Mouse (Mus musculus): ENCODE data around the gene Best1. TPM values are rescaled to one million over a fixed set of nuclear protein-coding genes. Genes with fewer than 3 reads are reported as not detected.

Best1 gene
- polyA plus RNA-seq, 1 experiment from 2014 or later, result 1.6 TPM

DNA sequence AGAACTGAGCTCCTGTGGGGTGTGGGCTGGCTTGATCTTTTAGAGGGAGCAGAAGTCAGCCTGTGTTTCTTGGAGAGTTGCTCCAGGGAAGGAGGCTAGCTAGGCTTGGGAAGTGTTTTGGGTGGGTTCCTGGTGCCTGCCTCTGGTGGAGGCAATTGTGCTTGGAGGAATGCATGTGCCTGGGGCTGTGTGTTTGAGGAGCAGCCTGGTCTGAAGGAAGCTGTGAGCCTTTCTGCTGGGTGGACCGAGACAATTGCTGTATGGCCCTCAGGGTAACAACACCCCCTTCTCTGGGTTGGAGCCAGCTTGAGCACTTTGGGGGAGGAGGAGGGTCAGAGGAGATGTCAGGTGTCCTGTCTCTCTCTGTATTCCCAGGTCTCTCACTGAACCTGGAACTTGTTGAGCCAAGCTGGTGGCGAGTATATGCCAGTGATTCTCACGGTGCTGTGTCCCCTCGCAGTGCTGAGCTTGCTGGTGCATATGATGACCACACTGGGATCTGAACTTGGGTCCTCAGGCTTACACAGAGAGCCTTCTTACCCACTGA, 17.9 kb upstream of the Best1 start:
- no peaks in the 10 kb centered on the region for H3K9me3 ChIP-seq
- H3K27ac ChIP-seq (replicated peaks), result peak overlapping the region; percentile 91
- no peak for DNase-seq (ENCODE audit: low spot score)
- H3K36me3 ChIP-seq (replicated peaks), result no peaks in the 10 kb centered on the region
- peaks cover 89% of the 10 kb centered on the region for H3K4me1 ChIP-seq
- WGBS, result 62% methylated on average over 4 of the region's 4 CpGs
- peak overlapping the region; percentile 77 for H3K4me3 ChIP-seq
- peaks cover 6% of the 10 kb centered on the region; the same call in 1 of the 2 replicates for H3K27me3 ChIP-seq (replicated peaks; ENCODE audit: low read depth, poor library complexity, severe bottlenecking)

DNA sequence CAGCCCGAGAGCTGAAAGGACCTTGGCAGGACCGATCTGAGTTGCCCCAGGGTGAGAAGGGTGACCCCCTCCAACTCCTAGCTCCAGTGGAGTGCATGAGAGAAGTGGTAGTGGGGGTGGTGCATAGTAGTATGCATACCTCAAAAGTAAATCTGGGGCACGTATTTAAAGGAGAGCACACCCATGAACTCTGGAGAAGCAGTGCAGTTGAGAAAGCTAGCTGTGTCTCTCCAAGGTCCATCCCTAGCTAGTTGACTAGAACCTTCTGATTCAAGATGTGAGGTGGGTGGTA, 17.0 kb upstream of the Best1 start:
- under 1% methylated on average over 3 of the region's 3 CpGs for WGBS
- Histone ChIP-seq H3K9me3 (no peaks in the 10 kb centered on the region), H3K36me3 (replicated peaks) (no peaks in the 10 kb centered on the region), H3K4me3 (peak overlapping the region; percentile 77), H3K27me3 (replicated peaks; ENCODE audit: low read depth, poor library complexity, severe bottlenecking) (peaks cover 6% of the 10 kb centered on the region; the same call in 1 of the 2 replicates), H3K27ac (replicated peaks) (peak overlapping the region; percentile 91), H3K4me1 (peaks cover 90% of the 10 kb centered on the region)
- no peak for DNase-seq (ENCODE audit: low spot score)

DNA sequence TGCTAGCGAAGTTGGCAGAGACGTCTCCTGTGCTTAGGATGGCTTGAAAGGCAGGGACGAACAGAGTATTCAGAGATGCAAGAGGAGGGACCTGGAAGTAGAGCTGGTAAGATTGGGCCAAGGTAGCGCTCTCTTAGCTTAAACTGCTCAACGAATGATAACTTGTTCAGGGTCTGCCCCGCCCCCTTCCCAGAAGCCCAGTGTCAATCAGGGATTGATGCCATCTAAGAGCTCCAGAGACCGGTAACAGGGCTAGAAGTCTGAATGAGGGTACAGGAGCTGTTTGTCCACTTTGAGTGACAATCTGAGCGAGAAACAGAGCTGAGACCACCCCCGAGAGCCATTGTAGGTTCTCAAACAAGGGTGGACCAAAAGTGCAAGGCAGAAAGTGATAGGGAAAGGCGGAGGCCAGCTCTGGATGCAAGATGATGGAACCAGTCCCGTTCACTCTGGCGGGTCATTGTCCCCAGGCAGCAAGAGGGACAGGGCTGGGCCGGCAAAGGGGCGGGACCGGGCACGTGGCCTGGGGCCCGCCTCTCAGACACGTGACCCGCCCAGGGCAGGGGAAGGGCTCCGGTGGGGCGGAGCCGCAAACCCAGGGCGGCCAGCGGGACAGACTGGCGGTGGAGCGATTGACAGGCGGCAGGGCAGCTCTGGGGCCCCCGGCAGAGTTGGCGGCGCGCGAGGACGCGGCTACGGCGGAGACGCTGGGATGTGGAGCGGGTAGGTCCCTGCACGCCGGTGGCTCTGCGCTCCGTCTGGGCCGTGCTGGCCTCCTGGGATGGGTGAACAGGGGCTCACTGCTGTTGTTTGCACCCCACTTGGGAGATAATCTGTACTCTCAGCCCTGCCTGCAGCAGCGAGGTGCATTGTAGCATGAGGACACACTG, 16.4 kb upstream of the Best1 start:
- Histone ChIP-seq H3K9me3 (no peaks in the 10 kb centered on the region), H3K27me3 (replicated peaks; ENCODE audit: low read depth, poor library complexity, severe bottlenecking) (peaks cover 6% of the 10 kb centered on the region; the same call in 1 of the 2 replicates), H3K36me3 (replicated peaks) (no peaks in the 10 kb centered on the region), H3K4me3 (peak overlapping the region; percentile 77), H3K4me1 (peaks cover 90% of the 10 kb centered on the region), H3K27ac (replicated peaks) (peak overlapping the region; percentile 91)
- DNase-seq (ENCODE audit: low spot score), result peak; percentile 95
- WGBS, result 4% methylated on average over 44 of the region's 44 CpGs

DNA sequence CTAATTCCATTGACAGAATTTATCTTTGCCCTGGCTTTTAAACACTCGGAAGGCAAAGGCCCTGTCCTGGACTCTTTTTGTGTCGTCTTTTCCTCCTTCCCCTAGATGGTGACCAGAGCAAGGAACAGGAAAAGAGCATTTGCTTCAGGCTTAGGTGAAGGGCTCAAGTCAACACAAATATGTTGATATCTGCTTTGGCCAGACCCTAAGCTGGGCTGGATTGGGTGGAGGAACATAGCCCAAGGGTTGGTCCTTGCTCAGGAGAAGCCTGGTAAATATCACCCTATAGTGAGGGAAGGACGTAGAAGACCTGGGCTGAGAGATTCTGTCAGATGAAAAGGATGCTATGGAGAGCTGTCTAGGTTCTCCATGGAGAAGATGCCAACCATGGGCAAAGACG, 14.7 kb upstream of the Best1 start:
- Histone ChIP-seq H3K9me3 (no peaks in the 10 kb centered on the region), H3K27ac (replicated peaks) (peak overlapping the region; percentile 91), H3K4me1 (peaks cover 84% of the 10 kb centered on the region), H3K27me3 (replicated peaks; ENCODE audit: low read depth, poor library complexity, severe bottlenecking) (peaks cover 6% of the 10 kb centered on the region; the same call in 1 of the 2 replicates), H3K36me3 (replicated peaks) (no peaks in the 10 kb centered on the region), H3K4me3 (peak overlapping the region; percentile 16; the same call in 1 of the 2 replicates)
- 89% methylated on average over 4 of the region's 4 CpGs for WGBS
- DNase-seq (ENCODE audit: low spot score), result no peak

DNA sequence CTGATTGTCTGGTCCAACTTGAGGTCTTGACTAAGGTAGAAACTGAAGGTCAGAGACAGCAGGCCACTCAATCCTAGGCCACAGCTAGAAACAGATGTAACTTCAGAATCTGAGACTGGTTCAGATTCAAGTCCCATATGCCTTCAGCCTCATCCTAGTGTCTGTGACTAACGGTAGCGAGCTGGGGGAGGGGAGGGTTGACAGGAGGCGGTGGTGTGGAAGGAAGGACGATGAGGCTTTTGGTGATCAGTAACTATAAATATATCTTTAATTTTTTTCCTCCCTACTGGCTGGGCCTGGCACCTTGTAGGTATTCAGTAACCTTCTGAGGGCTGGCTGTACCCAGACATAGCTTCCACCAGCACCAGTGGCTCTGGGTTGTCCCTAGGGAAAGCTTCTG, 14.0 kb upstream of the Best1 start:
- Histone ChIP-seq H3K9me3 (no peaks in the 10 kb centered on the region), H3K27ac (replicated peaks) (peak overlapping the region; percentile 91)
- 75% methylated on average over 4 of the region's 4 CpGs for WGBS

DNA sequence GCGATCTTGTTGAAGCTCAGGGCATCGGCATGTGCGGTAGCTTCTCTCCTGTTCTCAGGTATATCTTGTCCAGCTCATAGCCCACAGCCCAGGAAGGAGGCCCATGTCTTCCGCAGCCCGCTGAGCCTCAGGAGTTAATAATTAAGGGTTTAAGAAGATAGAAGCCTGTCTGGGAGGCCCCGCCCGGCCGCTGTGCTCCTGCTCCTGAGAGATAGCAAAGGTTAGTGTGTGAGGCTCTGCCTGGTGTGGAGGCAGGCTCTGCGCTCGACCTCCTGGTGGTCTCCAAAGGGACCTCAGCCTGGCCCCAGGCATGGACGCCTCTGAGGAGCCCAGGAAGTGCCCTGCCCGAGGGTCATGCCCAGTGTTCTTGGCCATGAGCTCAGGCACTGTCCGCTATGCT, 13.4 kb upstream of the Best1 start:
- peaks cover 6% of the 10 kb centered on the region; the same call in 1 of the 2 replicates for H3K27me3 ChIP-seq (replicated peaks; ENCODE audit: low read depth, poor library complexity, severe bottlenecking)
- H3K27ac ChIP-seq (replicated peaks), result peak overlapping the region; percentile 91
- peak; percentile 37 for DNase-seq (ENCODE audit: low spot score)
- H3K36me3 ChIP-seq (replicated peaks), result no peaks in the 10 kb centered on the region
- H3K4me3 ChIP-seq, result peak overlapping the region; percentile 36; the same call in 1 of the 2 replicates
- no peaks in the 10 kb centered on the region for H3K9me3 ChIP-seq
- H3K4me1 ChIP-seq, result peaks cover 83% of the 10 kb centered on the region
- 70% methylated on average over 13 of the region's 13 CpGs for WGBS

More for the DNA sequence above, 14.0 kb upstream of the Best1 start:
- Histone ChIP-seq H3K36me3 (replicated peaks) (no peaks in the 10 kb centered on the region), H3K4me3 (peak overlapping the region; percentile 36; the same call in 1 of the 2 replicates), H3K4me1 (peaks cover 83% of the 10 kb centered on the region), H3K27me3 (replicated peaks; ENCODE audit: low read depth, poor library complexity, severe bottlenecking) (peaks cover 6% of the 10 kb centered on the region; the same call in 1 of the 2 replicates)
- no peak for DNase-seq (ENCODE audit: low spot score)

DNA sequence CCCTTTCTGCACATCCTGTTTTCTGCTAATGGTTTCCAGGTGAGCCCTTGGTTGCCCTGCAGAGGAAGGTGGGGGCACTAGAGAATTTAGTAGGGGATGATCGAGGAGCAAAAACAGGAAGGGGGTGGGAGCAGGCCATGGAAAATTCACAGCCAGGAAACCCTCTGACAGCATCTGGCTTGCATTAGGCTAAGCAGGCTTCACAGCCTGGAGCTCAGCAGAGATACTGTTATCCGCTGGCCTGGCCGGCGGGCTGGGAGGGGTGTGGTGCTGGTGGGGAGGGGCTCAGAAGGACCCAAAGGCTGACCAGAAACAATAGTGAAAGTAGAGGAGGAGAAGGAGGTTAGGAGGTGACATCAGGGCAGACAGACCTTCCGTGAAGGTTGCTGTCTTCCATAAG, 12.5 kb upstream of the Best1 start:
- Histone ChIP-seq H3K27me3 (replicated peaks; ENCODE audit: low read depth, poor library complexity, severe bottlenecking) (no peaks in the 10 kb centered on the region), H3K4me3 (peak overlapping the region; percentile 36), H3K36me3 (replicated peaks) (no peaks in the 10 kb centered on the region), H3K27ac (replicated peaks) (peak overlapping the region; percentile 91), H3K4me1 (peaks cover 74% of the 10 kb centered on the region), H3K9me3 (no peaks in the 10 kb centered on the region)
- DNase-seq (ENCODE audit: low spot score), result peak; percentile 90
- 26% methylated on average over 5 of the region's 5 CpGs for WGBS

DNA sequence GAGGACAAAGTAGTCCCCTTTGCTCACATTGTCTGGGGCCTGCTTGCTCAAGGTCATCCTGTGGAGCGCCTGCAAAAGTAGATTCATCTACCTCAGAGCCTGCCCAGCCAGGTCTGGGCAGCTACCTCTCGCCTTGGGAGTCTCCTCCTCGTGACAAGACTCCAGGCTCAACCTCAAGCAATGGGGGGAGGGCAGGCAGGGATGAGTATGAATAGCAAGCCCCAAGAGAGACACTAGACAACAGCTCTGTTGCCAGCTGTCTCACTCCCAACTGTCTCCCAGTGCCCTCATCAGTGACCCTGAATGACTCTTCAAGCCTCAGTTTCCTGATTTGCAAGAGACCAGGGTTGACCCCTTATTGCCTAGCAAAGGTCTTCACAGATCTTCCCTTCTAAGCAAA, 11.9 kb upstream of the Best1 start:
- no peaks in the 10 kb centered on the region for H3K27me3 ChIP-seq (replicated peaks; ENCODE audit: low read depth, poor library complexity, severe bottlenecking)
- no peaks in the 10 kb centered on the region for H3K36me3 ChIP-seq (replicated peaks)
- DNase-seq (ENCODE audit: low spot score), result no peak
- H3K9me3 ChIP-seq, result no peaks in the 10 kb centered on the region
- 27% methylated on average over 3 of the region's 3 CpGs for WGBS
- peak overlapping the region; percentile 36 for H3K4me3 ChIP-seq
- peaks cover 69% of the 10 kb centered on the region for H3K4me1 ChIP-seq
- peak overlapping the region; percentile 91 for H3K27ac ChIP-seq (replicated peaks)

DNA sequence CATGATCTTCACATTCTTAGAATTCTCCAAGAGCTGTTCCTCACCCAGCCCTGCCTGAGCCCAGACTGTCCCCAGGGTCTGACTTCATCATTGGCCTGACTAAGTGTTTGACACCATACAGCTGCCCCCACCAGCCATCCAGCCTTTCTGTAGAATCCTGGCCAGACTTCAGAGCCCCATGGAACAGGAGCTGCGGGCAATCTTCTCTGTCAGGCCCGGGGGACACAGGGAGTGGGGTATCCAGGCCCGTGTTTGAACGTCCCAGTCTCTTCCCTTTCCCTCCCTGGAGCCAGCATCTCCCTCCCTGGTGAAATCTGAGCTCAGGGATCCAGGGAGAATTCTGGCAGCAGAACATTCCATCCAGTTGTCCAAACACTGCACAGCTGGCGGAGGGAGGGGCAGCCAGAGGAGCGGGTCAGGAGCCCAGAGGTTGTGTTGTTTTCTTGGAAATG, 11.4 kb upstream of the Best1 start:
- H3K27ac ChIP-seq (replicated peaks), result peak overlapping the region; percentile 91
- DNase-seq (ENCODE audit: low spot score), result peak; percentile 89
- H3K9me3 ChIP-seq, result no peaks in the 10 kb centered on the region
- no peaks in the 10 kb centered on the region for H3K36me3 ChIP-seq (replicated peaks)
- H3K4me1 ChIP-seq, result peaks cover 64% of the 10 kb centered on the region
- 19% methylated on average over 6 of the region's 6 CpGs for WGBS
- peak overlapping the region; percentile 36 for H3K4me3 ChIP-seq
- H3K27me3 ChIP-seq (replicated peaks; ENCODE audit: low read depth, poor library complexity, severe bottlenecking), result no peaks in the 10 kb centered on the region

DNA sequence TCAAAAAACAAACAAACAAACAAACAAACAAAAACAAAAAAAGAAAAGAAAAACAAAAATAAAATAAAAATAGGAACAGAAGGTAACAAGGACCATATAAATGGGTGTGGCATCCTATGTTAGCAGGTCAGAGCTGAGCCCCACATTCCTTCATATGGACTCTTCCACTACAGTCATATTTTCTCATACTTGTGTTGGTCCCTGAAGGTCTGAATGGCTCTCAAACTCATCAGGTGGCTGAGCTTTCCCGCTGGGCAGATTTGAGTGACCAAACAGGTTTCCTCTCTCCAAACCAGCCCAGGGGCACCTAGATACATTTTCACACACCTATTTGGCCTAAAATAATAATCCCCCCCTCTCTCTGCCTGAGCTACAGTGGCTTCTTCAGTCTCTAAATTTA, 10.0 kb upstream of the Best1 start:
- Histone ChIP-seq H3K36me3 (replicated peaks) (no peaks in the 10 kb centered on the region), H3K27me3 (replicated peaks; ENCODE audit: low read depth, poor library complexity, severe bottlenecking) (no peaks in the 10 kb centered on the region), H3K4me3 (no peak overlapping the region), H3K4me1 (peaks cover 54% of the 10 kb centered on the region), H3K27ac (replicated peaks) (0 out of 2 replicates have a peak overlapping the region, but pooled peaks have one; percentile 16), H3K9me3 (no peaks in the 10 kb centered on the region)
- DNase-seq (ENCODE audit: low spot score), result no peak
- WGBS, result 69% methylated on average over 1 of the region's 1 CpGs

DNA sequence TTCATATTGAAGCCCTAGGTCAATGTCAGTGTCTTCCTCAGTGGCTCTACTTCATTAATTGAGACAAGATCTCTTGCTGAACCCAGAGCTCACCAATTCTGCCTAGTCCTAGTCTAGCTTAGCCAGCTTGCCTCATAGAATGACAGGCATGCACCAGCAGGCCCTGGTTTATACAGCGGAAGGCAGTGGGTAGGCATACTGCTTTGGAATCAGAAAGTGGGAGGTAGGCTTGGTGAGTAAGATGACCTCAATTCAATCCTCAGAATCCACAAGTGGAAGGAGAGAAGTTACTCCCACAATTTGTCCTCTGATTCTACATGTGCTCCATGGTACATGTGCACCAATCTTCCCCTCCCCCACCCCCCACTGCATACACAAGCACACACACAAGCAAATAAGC, 2.3 kb upstream of the Best1 start:
- Histone ChIP-seq H3K9me3 (0 out of 2 replicates have a peak, but pooled peaks cover 4% of the 10 kb centered on the region), H3K4me3 (no peak overlapping the region), H3K36me3 (replicated peaks) (no peaks in the 10 kb centered on the region), H3K27me3 (replicated peaks; ENCODE audit: low read depth, poor library complexity, severe bottlenecking) (no peaks in the 10 kb centered on the region), H3K27ac (replicated peaks) (no peak overlapping the region), H3K4me1 (no peaks in the 10 kb centered on the region)
- no peak for DNase-seq (ENCODE audit: low spot score)
- 93% methylated on average over 1 of the region's 1 CpGs for WGBS

DNA sequence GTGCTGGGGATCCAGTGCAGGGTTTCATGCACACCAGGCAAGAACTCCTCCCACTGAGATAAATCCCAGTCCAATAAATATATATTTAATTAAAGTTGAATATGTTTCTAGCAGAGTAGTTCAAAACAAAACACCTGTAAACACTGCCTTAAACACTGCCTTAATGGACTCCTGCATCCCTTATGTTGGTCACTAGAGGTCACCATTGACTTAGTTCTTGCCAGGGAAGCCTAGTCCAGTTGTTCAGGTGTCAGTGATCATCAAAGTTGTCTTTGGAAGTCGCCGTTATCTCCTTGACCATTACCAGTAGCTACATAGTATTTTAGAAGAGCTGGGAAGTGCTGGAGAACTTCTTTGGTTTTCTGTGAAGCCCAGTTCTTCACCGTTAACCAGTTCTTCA, 1.1 kb downstream of the Best1 start:
- H3K36me3 ChIP-seq (replicated peaks), result no peaks in the 10 kb centered on the region
- no peaks in the 10 kb centered on the region for H3K27me3 ChIP-seq (replicated peaks; ENCODE audit: low read depth, poor library complexity, severe bottlenecking)
- H3K9me3 ChIP-seq, result 0 out of 2 replicates have a peak, but pooled peaks cover 4% of the 10 kb centered on the region
- no peak overlapping the region for H3K27ac ChIP-seq (replicated peaks)
- no peak overlapping the region for H3K4me3 ChIP-seq
- DNase-seq (ENCODE audit: low spot score), result no peak
- 29% methylated on average over 3 of the region's 3 CpGs for WGBS
- no peaks in the 10 kb centered on the region for H3K4me1 ChIP-seq
